Mouse (Mus musculus) hindbrain, embryonic 11.5 days (tissue): Measurements from ENCODE around the gene Gm17174. TPM values are rescaled to one million over a fixed set of nuclear protein-coding genes. Genes with fewer than 3 reads are reported as not detected.
"Not testable (repeated sequence)": the region's sequence is repeated elsewhere in the genome, so short reads cannot be mapped to it uniquely, and the experiment has no call there.

Experiments
- ATAC-seq: fragments of 200-750 bp; cut with Nextera tagmentation; 2 replicates; pipeline ENCODE4 v1.8.0; 2017; ENCODE audit warnings: mild to moderate bottlenecking, moderate TSS enrichment, moderate library complexity; ENCODE audit not compliant: low FRiP score
- DNase-seq: peaks from one replicate; pipeline ENCODE4 v3.0.0-alpha.2; 2015; ENCODE audit warnings: low spot score
- H3K27ac ChIP-seq: fragments of 300-500 bp; sonication (generic); 2 replicates; pipeline ENCODE4 v1.5.1; 2014; ENCODE audit warnings: mild to moderate bottlenecking, low read depth, low read length
- H3K27me3 ChIP-seq: fragments of 300-500 bp; sonication (generic); 2 replicates; pipeline ENCODE4 v1.6.1; 2014; ENCODE audit warnings: mild to moderate bottlenecking, low read length, moderate library complexity, mixed read lengths; ENCODE audit not compliant: control insufficient read depth, insufficient read depth
- H3K36me3 ChIP-seq: fragments of 300-500 bp; sonication (generic); 2 replicates; pipeline ENCODE4 v1.6.1; 2014; ENCODE audit warnings: mild to moderate bottlenecking, low read length, moderate library complexity, mixed read lengths; ENCODE audit not compliant: control insufficient read depth, insufficient read depth
- H3K4me1 ChIP-seq: fragments of 300-500 bp; sonication (generic); replicated peaks from 2 replicates; pipeline ENCODE4 v1.6.1; 2014; ENCODE audit warnings: low read length, mixed read lengths; ENCODE audit not compliant: control insufficient read depth, insufficient read depth
- H3K4me2 ChIP-seq: fragments of 300-500 bp; sonication (generic); replicated peaks from 2 replicates; pipeline ENCODE4 v1.6.1; 2014; ENCODE audit warnings: mild to moderate bottlenecking, low read depth, low read length
- H3K4me3 ChIP-seq: fragments of 300-500 bp; sonication (generic); 2 replicates; pipeline ENCODE4 v1.5.1; 2014; ENCODE audit warnings: low read depth, low read length
- H3K9ac ChIP-seq: fragments of 300-500 bp; sonication (generic); 2 replicates; pipeline ENCODE4 v1.6.1; 2014; ENCODE audit warnings: low read depth, low read length
- H3K9me3 ChIP-seq: fragments of 300-500 bp; sonication (generic); 2 replicates; pipeline ENCODE4 v1.6.1; 2016; ENCODE audit warnings: low read length; ENCODE audit not compliant: control insufficient read depth
- WGBS: fragments of 180-500 bp; shearing (Covaris S2); extraction: QIAGEN DNeasy Blood & Tissue Kit; methylation state at CpG from one replicate; pipeline ENCODE4 v1.1.7; 2014; 5-methylcytosine and 5-hydroxymethylcytosine counted together
- polyA plus RNA-seq: library from polyadenylated mRNA; unstranded; fragments of >200 nt; fragmentation: Nextera tagmentation; extraction: Ambion mirVana; gene quantifications from 2 replicates; pipeline ENCODE4 v1.2.1, GENCODE M21; 2014

Gm17174 gene
- polyA plus RNA-seq: not detected in 2 replicates

DNA sequence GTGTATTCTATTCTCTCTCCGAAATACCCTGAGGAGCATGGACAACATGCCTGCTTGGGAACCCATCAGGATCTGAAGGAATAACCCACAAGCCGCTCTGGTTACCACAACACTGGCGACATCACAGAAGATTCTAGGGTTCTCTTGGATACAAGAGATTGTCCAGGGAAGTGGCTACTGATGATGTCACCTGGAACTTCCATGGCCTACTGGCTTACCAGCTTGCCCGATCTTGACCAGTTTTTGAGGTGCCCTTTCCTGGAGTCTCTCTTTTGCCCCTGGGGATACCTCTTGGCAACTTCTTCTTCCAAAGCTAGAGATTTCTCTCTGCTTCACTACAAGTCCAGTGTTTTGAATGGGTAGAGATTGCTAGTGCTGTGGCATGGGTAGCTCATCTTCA is at the start of gene Gm17174:
Gene Gm17174 (minus strand): TSS at position 101 of the 400 bp plus-strand sequence.
- WGBS: 90% methylated on average over 4 of the region's 4 CpGs
- not testable (repeated sequence) for H3K36me3 ChIP-seq

DNA sequence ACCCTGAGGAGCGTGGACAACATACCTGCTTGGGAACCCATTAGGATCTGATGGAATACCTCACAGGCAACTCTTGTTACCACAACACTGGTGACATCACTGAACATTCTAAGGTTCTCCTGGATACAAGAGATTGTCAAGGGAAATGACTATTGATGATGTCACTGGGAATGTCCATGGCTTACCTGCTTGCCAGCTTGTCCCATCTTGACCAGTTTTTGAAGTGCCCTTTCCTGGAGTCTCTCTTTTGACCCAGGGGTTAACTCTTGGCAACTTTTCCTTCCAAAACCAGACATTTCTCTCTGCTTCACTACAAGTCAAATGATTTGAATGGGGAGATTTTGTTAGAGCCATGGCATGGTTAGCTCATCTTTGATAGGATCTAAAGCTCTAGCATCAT is 43.6 kb upstream of the Gm17174 start, which contains the start of gene Gm4181:
Gene Gm4181 (minus strand): TSS at position 101 of the 400 bp plus-strand sequence.
- H3K9ac ChIP-seq, H3K4me2 ChIP-seq, H3K4me3 ChIP-seq, H3K9me3 ChIP-seq, ATAC-seq, H3K27me3 ChIP-seq, H3K27ac ChIP-seq, H3K36me3 ChIP-seq, DNase-seq, H3K4me1 ChIP-seq: not testable (repeated sequence)
- 100% methylated on average over 1 of the region's 1 CpGs for WGBS

More for the DNA sequence above, at the start of gene Gm17174:
- H3K9me3 ChIP-seq, ATAC-seq, H3K9ac ChIP-seq, H3K4me1 ChIP-seq, DNase-seq, H3K4me3 ChIP-seq, H3K27me3 ChIP-seq, H3K4me2 ChIP-seq, H3K27ac ChIP-seq: not testable (repeated sequence)

DNA sequence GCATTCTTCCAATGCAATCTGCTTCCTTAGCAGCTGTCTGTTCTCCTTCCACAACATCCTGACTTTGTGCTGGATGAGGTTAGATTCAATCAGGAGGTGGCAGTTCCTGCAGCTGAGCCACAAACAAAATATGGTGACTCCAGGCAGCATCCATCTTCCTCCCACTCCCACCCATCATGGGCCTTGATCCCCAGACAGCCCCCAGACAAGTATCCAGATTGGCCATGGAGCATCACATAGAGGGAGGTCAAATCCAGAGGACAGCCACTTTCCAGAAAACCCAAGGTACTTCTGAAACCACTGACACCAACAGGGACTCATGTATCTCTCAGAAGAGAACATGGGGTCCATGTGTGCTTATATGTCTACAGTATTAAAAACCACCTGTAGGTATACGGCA is 40.5 kb upstream of the Gm17174 start:
- not testable (repeated sequence) for H3K9ac ChIP-seq, ATAC-seq, H3K9me3 ChIP-seq, H3K27me3 ChIP-seq, H3K4me3 ChIP-seq, H3K36me3 ChIP-seq, H3K27ac ChIP-seq, H3K4me1 ChIP-seq, H3K4me2 ChIP-seq, DNase-seq
- WGBS: 95% methylated on average over 1 of the region's 1 CpGs

- Histone ChIP-seq H3K27me3 (no peaks in the 10 kb centered on the region), H3K27ac (no peak within 1 kb of the TSS), H3K9me3 (no peaks in the 10 kb centered on the region), H3K9ac (no peak within 1 kb of the TSS), H3K4me2 (no peak within 1 kb of the TSS), H3K4me3 (no peak within 1 kb of the TSS), H3K4me1 (no peaks in the 10 kb centered on the region), H3K36me3 (no peaks in the 10 kb centered on the region)
- DNase-seq (no peak), ATAC-seq (no peak)
- WGBS: 86% methylated on average over 1 of the region's 1 CpGs
These were observed 19.3 kb upstream of the Gm17174 start, which contains the start of gene Gm17078 for GRCm38 (mm10) chr14:51611210-51611609. Gene Gm17078 (minus strand): TSS chr14:51611310.

- H3K9me3 ChIP-seq, H3K4me1 ChIP-seq, H3K27ac ChIP-seq, H3K4me3 ChIP-seq, H3K4me2 ChIP-seq, H3K27me3 ChIP-seq, H3K36me3 ChIP-seq, ATAC-seq, H3K9ac ChIP-seq, DNase-seq: not testable (repeated sequence)
- WGBS: 96% methylated on average over 2 of the region's 2 CpGs
These were observed 18.0 kb downstream of the Gm17174 start, which contains the start of gene Gm17175 for GRCm38 (mm10) chr14:51573963-51574362. Gene Gm17175 (minus strand): TSS chr14:51574063.

GRCm38 (mm10) chr14:51552490-51552889 is 39.4 kb downstream of the Gm17174 start, which contains the start of gene Gm5622:
Gene Gm5622 (plus strand): TSS chr14:51552790.
- no peak for DNase-seq
- H3K36me3 ChIP-seq: no peaks in the 10 kb centered on the region
- ATAC-seq: no peak
- WGBS: 90% methylated on average over 4 of the region's 4 CpGs
- H3K9ac ChIP-seq: no peak within 1 kb of the TSS
- no peak within 1 kb of the TSS for H3K4me3 ChIP-seq
- H3K9me3 ChIP-seq: no peaks in the 10 kb centered on the region
- no peak within 1 kb of the TSS for H3K27ac ChIP-seq
- H3K4me1 ChIP-seq: no peaks in the 10 kb centered on the region
- no peaks in the 10 kb centered on the region for H3K27me3 ChIP-seq
- no peak within 1 kb of the TSS for H3K4me2 ChIP-seq

Other genes with a start within 250 kb of the Gm17174 start
- not detected in 2 replicates for gene Gm7247, start 230.4 kb downstream of the Gm17174 start, polyA plus RNA-seq
- not detected in 2 replicates for gene Vmn2r88, start 181.3 kb downstream of the Gm17174 start, polyA plus RNA-seq
- not detected in 2 replicates for gene Vmn2r89, start 140.3 kb downstream of the Gm17174 start, polyA plus RNA-seq
- gene Gm5622, start 39.3 kb downstream of the Gm17174 start, polyA plus RNA-seq: 0.13 TPM in 1 of 2 replicates, not detected in the other
- gene Gm17175, start 18.1 kb downstream of the Gm17174 start, polyA plus RNA-seq: not detected in 2 replicates
- gene Gm17078, start 19.2 kb upstream of the Gm17174 start, polyA plus RNA-seq: not detected in 2 replicates
- not detected in 2 replicates for gene Gm4181, start 43.5 kb upstream of the Gm17174 start, polyA plus RNA-seq
- not detected in 2 replicates for gene Gm17079, start 103.3 kb upstream of the Gm17174 start, polyA plus RNA-seq
- not detected in 2 replicates for gene Gm5800, start 125.0 kb upstream of the Gm17174 start, polyA plus RNA-seq
- not detected in 2 replicates for gene Ang4, start 181.5 kb upstream of the Gm17174 start, polyA plus RNA-seq
- gene AY358078, start 207.9 kb upstream of the Gm17174 start, polyA plus RNA-seq: not detected in 2 replicates